Mouse (Mus musculus) heart, adult 2 months (tissue): ENCODE data around the gene Uqcr10.

Source experiments
- CTCF ChIP-seq: fragments of 200-600 bp; IDR thresholded peaks from 2 replicates; pipeline ENCODE4 v1.8.1; 2022; ENCODE audit warnings: antibody characterized with exemption, mild to moderate bottlenecking, moderate library complexity
- EP300 ChIP-seq: fragments of 200-500 bp; IDR thresholded peaks from 2 replicates; pipeline ENCODE4 v1.6.1; 2011; ENCODE audit warnings: low read depth, low read length, control low read depth; ENCODE audit not compliant: insufficient read depth
- POLR2A ChIP-seq: fragments of 200-500 bp; IDR thresholded peaks from 2 replicates; pipeline ENCODE4 v1.6.1; 2011; ENCODE audit warnings: mild to moderate bottlenecking, low read depth, low read length, control low read depth; ENCODE audit not compliant: insufficient read depth

DNA sequence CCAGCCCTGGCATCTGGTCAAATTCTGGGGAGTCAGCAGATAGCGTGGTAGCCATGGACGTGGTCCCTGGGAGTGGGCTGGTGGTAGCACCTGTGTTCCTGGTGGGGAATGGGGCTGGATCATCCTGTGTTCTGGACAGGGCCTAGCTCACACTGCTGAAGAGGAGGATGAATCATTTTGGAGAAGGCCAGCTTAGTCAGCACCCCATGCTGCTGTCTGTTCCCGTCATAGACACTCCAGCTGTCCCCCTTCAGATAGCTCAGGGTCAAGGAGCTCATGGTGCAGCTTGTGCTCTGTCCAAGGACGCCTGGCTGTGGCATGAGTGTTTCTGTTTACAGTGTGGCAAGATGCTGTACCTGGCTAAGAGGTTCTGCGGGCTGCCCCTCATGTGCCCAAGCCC lies 14.4 kb upstream of the Uqcr10 start:
- TF ChIP-seq EP300 = no peak
- TF ChIP-seq CTCF = no peak
- TF ChIP-seq POLR2A = no peak
